Mouse (Mus musculus) fat pad, adult 2 months (tissue): ENCODE data around the gene Tmbim1.
"Not testable (repeated sequence)": the region's sequence is repeated elsewhere in the genome, so short reads cannot be mapped to it uniquely, and the experiment has no call there.

Source experiments
- DNase-seq: peaks from one replicate; pipeline ENCODE4 v3.0.0-alpha.2; 2011; ENCODE audit warnings: low read depth, low spot score; ENCODE audit errors: extremely low read depth

Tmbim1 gene

GRCm38 (mm10) chr1:74295456-74296171, 9.8 kb downstream of the Tmbim1 start:
- DNase-seq = peak; percentile 95

GRCm38 (mm10) chr1:74294733-74295455, 10.5 kb downstream of the Tmbim1 start:
- peak; percentile 92 for DNase-seq

- no peak for DNase-seq
Measured at GRCm38 (mm10) chr1:74294090-74294643, 11.3 kb downstream of the Tmbim1 start.

DNA sequence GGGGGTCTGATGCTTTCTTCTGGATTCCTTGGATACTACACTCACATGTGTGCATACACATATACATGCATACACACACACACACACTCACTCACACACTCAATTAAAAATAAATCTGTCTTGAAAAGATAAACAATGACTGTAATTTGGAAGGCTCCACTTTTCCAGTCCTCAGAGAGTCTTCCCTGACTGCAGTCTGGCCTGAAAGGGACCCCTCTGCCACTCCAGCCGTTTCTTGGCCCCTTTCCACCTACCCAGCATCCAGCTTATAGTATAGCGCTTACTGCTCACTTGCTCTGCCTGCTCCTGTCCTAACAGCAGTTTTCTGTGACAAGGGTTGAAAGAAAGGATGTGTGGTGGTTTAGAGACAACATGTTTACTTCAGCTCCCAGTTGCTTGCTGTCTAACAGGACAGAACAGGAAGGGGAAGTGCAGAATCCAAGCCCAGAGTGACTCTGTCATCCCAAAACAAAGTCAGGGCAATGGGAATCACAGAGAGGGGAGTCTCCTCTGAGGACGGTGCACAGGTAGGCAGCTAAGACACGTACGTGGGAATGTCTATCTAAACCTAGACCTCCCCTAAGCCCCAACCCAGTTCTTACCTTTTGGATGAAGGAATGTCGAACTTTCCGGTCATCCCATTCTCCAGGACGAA, 12.0 kb downstream of the Tmbim1 start:
- no peak for DNase-seq

DNA sequence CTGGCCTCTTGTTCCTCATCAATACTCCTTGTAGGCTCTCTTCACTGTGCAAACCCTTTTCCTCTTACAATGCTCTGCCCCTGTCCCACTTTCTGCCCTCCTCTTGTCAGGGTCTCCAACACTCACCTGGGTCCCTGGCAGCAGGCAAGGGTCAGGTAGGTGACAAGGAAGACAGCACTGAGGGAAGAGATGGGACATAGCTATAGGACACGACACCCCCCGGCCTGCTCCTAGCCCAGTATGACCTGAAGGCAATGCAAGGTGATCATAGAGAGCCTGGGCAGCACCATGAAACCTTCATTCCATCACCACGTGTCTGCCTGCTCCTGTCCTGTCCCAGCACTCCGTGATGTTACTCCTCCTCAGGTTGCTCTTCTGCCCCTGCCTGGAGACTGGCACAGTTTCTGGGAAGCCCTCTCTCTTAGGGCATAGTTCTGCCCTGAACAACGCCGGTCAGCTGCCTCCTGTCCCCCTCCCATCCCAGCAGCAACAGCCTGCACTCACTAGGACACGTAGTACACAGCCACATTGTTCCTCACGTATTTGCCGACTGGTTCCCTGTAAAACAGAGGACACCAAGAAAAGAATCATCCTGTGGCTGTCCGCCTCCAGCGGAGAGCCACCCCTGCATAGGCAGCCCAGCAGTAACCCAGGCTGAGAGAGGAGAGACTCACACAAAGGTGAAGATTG, 12.9 kb downstream of the Tmbim1 start:
- DNase-seq = no peak

DNA sequence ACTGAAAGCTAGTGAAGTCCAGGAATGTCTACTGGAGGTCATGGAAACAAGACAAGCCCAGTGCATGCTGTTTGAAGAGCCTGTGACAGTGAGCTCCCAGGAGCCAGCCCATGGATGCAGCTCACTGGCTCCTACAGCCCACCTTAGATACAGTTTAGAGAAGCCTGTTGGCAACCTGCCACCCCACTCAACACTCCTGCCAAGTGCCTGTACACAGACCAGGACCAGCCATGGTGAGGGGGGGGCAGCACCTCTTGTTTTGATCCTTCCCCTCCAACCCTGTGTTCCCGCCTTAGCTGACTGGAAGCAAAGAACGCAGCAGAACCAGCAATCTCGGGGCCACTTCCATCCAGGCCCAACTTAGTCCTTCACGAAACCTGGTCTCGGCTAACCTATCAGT, 15.3 kb downstream of the Tmbim1 start:
- DNase-seq = no peak

DNA sequence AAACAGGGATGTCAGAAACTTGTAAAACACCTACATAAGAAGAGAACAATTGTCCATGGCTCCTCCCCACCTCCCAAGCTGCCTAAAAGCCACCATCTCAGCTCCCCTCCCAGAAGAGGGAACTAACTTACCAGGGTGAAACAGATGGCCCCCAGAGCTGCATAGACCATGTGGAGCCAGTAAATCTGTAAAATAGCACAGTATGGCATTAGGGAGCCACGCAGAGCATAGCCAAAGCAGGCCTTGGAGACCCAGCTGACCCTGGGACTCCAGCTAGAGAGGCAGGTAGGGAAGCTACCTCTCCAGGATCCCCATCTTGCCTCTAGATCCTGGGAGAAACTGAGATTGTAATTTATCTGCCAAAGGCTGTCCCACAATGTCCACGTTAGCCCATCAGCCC, 15.7 kb downstream of the Tmbim1 start:
- DNase-seq = no peak

DNA sequence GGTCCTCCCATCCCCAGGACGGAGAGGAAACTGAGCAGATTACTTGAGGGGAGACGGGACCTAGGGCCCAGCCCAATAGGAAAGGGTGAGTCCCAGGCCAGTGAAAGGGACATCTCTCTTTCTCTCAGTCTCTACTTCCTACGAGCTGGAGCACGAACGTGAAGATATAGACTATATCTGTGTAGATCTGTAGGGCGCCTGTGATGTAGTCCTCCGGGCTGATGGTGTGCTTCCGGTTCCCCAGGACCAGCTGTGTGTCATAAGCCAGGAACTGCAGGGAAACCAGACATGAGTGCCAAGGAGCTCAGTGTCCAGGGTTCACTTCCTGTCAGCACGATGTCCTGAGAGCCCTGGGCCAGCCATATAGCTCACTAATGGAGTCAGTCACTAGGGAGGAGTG, 16.2 kb downstream of the Tmbim1 start:
- DNase-seq = no peak

DNA sequence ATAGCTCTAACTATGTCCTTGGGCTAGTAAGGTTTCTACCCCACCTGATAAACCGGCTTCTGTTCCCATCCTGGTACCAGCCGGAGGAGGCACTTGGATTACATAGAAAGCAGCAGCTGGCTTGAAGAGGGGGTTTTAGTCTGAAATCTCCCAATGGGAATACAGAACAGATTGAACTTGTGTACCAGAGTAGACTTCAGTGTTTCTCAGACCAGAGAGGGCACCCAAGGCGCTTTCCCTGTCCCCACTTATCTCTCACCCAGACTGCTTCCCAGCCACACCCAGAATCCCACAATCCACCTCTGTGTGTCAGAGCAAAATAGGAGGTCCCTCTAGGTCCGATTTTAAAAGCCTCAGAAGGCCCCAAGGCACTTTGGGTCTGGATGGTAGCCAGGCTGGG, 17.1 kb downstream of the Tmbim1 start:
- no peak for DNase-seq

DNA sequence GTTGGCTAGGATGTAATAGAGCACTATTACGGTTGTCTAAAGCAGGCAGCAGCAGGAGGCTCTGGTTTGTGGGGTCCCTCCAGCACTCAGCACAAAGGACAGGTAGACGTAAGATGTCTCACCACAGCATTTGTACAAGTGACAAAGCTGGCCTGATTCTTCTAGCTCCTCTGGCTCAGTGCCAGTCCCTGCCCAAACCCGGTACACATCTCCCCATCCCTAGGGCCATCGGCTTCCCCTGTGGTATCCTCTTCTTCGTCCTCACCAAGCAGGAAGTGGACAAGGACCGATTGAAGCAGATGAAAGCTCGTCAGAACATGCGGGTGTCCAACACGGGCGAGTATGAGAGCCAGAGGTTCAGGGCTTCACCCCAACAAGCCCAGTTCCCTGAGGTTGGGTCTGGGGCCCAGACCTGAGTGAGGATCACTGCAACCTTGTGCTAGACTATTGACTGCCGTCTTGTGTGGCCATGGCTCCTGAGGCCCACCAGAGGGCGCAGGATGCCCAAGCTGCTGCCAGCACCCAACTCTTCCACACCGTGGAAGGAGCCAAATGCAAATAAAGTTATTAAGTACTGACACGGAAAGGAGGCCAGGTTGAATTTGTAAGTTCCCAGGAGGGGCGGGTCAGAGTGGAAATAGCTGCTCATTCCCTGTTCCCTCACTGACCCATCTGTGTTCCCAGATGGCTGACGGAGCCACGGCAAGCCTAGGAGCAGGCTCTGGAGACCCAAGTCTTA, 18.4 kb downstream of the Tmbim1 start:
- not testable (repeated sequence) for DNase-seq

DNA sequence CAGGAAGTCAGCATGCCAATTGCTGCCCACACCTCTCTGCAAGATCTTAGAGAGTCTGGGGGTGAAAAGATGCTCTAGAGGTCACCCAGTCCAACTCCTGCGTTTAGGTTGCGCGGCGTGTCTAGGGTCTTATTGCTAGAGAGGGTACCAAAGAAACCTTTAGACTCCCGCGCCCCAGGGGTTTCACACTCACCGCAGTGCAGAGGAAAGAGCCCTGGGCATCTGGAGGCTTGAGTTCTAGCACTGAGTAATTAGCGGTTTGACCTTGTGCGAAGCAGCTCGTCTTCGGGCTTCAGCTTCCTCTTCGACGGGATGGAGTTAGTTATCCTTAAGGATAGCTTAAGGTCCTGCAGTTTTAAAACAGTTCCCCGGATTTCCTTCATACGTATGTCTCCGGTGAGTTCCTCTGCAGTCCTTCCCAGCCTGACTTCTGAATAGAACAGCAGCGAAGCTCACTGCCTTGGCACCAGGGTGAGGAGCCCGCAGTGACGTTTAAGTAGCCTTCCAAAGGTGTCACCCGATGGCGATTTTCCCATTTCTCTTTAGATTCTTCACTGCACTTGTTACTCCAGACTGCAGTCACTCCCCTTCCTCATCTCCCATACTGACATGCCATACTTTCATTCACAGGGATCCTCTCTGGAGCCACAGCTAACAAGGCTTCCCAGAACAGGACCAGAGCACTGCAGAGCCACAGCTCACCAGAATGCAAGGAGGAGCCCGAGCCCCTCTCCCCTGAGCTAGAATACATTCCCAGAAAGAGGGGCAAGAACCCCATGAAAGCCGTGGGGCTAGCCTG, 20.0 kb downstream of the Tmbim1 start:
- no peak for DNase-seq

DNA sequence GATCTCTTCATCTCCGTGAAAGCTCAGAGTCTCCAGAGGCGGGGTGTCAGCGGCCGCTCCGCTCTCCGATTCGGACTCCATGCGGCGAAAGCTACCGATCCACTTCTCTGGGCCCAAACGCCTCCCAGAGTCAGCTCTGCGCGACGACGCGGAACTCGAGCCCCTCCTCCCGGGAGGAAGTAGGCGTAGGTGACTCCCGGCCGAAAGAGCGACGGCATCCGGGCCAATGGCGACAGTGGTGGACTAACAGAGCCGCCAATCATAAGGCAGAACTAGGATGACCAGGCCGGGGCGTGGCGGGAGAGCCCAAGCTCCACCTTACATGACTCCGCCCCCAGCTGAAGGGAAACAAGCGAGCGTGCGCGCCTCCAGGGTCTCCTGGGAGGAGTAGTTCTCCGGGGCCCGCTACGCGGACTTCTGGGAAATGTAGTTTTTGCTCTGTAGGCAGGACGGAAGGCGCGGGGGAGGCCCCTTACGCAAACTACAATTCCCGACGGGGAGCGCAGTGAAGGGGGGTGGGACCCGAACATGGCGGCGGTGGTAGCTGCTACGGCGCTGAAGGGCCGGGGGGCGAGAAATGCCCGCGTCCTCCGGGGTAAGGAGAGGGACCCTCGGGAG, 20.8 kb downstream of the Tmbim1 start, which contains the start of the genes Aamp and Pnkd:
Gene Aamp (minus strand): TSS at position 196 of the 618 bp plus-strand sequence.
Gene Pnkd (plus strand): TSS at position 388 of the 618 bp plus-strand sequence.
- DNase-seq = peak; percentile 97

- no peak for DNase-seq
Measured at GRCm38 (mm10) chr1:74283686-74284463, 21.5 kb downstream of the Tmbim1 start.

- DNase-seq = no peak
Measured at GRCm38 (mm10) chr1:74282896-74283625, 22.4 kb downstream of the Tmbim1 start.

- DNase-seq = no peak
Measured at GRCm38 (mm10) chr1:74281886-74282285, 23.5 kb downstream of the Tmbim1 start.

DNA sequence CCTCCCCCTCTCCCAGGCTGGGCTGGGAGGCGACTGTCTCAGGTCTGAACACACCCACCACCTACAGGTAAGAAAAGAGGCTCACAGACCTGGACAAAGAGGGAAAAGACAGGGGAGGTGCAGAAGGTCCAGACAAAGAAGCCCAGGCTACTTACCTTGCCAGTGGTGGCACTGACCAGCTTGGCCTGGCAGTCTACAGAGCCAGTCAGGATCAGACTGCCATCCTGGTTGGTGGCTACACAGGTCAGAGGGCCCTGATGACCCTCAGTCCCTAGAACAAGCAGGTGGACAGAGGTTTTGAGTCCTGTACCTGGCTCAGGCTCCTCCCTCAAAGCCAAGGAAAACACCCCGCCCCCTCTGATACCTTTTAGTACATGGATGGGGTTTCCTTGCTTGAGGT, 24.1 kb downstream of the Tmbim1 start:
- no peak for DNase-seq

DNA sequence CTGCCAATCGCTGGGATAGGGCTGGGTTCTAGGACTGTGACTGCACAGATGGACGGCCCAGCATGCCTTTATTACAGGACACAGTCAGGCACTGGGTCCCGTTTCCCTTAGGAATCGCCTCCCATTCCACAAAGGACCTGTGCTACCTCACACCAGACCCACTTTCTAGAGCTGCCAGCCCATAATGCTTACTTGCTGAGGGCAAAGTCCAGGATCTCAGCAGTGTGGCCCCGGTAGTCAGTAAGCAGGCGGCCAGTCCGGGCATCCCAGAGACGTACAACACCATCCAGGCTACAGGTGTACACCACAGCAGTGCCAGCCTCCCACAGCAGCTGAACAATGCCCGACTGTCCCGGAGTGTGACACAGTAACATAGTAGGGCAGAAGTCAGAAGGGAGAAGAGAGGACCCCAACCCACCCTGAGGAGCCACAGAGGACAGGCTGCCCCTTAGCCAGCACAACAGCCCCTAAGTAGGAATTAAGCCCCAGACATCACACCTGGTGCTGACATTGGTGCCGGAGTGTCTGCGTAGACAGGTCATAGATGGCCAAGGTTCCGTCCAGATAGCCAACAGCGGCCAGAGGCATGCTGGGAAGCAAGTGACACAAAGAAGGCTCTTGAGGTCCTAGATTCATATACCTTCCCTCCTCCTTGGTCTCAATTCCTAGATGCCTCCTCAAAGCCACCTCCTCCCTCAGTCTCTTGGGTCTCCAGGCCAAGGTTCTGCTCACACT, 24.7 kb downstream of the Tmbim1 start:
- no peak for DNase-seq
